30 mouse cellular contexts compared by ENCODE assay signal in genomic region chr17:50068681-50069138, GRCm38 (mm10).
DNase-seq lines count a peak whose midpoint lies in the region; ATAC-seq and TF ChIP-seq lines count a peak whose summit lies in the region.
"Had no signal": no experiment of that assay in that cellular context is flagged by ENCODE, and none has a peak within 500 bp of the region (broad histone marks: within the 10 kb centered on the region; RNA-seq: fewer than 3 reads in every experiment).

No protein-coding gene starts in this region.

- no peaks in the 10 kb centered on the region for H3K9me3 ChIP-seq in MEL (replicated peaks; ENCODE audit: insufficient read depth, low read length)
- H3K9me3 ChIP-seq in liver, embryonic 13.5 days (replicated peaks): no peaks in the 10 kb centered on the region
- H3K9me3 ChIP-seq: embryonic facial prominence, embryonic 13.5 days; forebrain, embryonic 12.5 days; heart, embryonic 10.5 days; hindbrain, embryonic 13.5 days; neural tube, embryonic 12.5 days had no signal

- H3K9ac ChIP-seq in MEL (ENCODE audit: control insufficient read depth, low read depth, low read length, poor library complexity, severe bottlenecking): peak overlapping the region; percentile 64
- peak overlapping the region; percentile 3; the same call in 1 of the 2 replicates for H3K9ac ChIP-seq in liver, embryonic 13.5 days
- H3K9ac ChIP-seq: embryonic facial prominence, embryonic 13.5 days; forebrain, embryonic 12.5 days; forebrain, postnatal 0 days; hindbrain, embryonic 13.5 days; lung, embryonic 14.5 days; neural tube, embryonic 12.5 days had no signal

- TF ChIP-seq RAD21 in MEL (IDR thresholded peaks at IDR 0.05; ENCODE audit: low read depth, low read length): no peak

- peaks cover 11 to 43% of the 10 kb centered on the region in 2 experiments for H3K4me1 ChIP-seq in MEL (ENCODE audit: control insufficient read depth in 1 of 2, insufficient read depth in 2 of 2, low read length in 2 of 2)
- peaks cover 52% of the 10 kb centered on the region for H3K4me1 ChIP-seq in liver, embryonic 13.5 days (replicated peaks)
- H3K4me1 ChIP-seq: forebrain, embryonic 12.5 days; neural tube, embryonic 12.5 days had no signal

- no peak overlapping the region for H3K4me2 ChIP-seq in liver, embryonic 13.5 days
- H3K4me2 ChIP-seq: embryonic facial prominence, embryonic 13.5 days; forebrain, embryonic 12.5 days; hindbrain, embryonic 13.5 days; lung, embryonic 14.5 days; midbrain, embryonic 11.5 days; neural tube, embryonic 12.5 days had no signal

- TF ChIP-seq EP300 in MEL (IDR thresholded peaks at IDR 0.05; ENCODE audit: low read depth in 1 of 2, low read length in 2 of 2): peak in 1 of 2 experiments; percentile 75

- no peaks in the 10 kb centered on the region for H3K79me2 ChIP-seq in MEL (ENCODE audit: control insufficient read depth, insufficient read depth, low read length, poor library complexity)

- no peak for TF ChIP-seq CTCF in MEL (IDR thresholded peaks at IDR 0.05 in 2 of 3, conservative IDR thresholded peaks at IDR 0.05 in 1 of 3; ENCODE audit: control insufficient read depth in 1 of 3, insufficient read depth in 1 of 3, low read depth in 2 of 3, low read length in 3 of 3, poor library complexity in 1 of 3, severe bottlenecking in 1 of 3)

- TF ChIP-seq POLR2A in MEL (IDR thresholded peaks at IDR 0.05; ENCODE audit: control insufficient read depth in 1 of 2, insufficient read depth in 1 of 2, low read depth in 1 of 2, low read length in 2 of 2, poor library complexity in 1 of 2): peak in 1 of 2 experiments; percentile 35; a peak in 2 of 4 replicates

- peak; percentile 78 for DNase-seq in MEL (ENCODE audit: low read depth, low spot score)
- peak; percentile 4 for DNase-seq in c-Kit-positive CD71-positive TER-119-negative erythroid progenitor cells, embryonic 14.5 days (ENCODE audit: low read depth)
- DNase-seq in liver, embryonic 13.5 days: no peak
- DNase-seq in heart, postnatal 25 days (ENCODE audit: low spot score): no peak
- no peak for DNase-seq in left cerebral cortex, adult 11 months (ENCODE audit: low spot score)
- DNase-seq in left cerebral cortex, postnatal 36 days (ENCODE audit: low spot score in 2 of 2): no peak
- DNase-seq: adrenal gland, postnatal 10 days; cerebellum, adult 18-20 months; cerebellum, postnatal 10 days; forebrain, postnatal 0 days; gastrocnemius, postnatal 14 days; heart, adult 11 months; heart, postnatal 4 days; kidney, adult 9 months; kidney, postnatal 14 days; left cerebral cortex, postnatal 4 days; lung, embryonic 14.5 days; lung, postnatal 14 days; thymus, postnatal 4 days had no signal

- H3K4me3 ChIP-seq in MEL (ENCODE audit: control insufficient read depth in 1 of 2, insufficient read depth in 1 of 2, low read depth in 2 of 2, low read length in 2 of 2): peak overlapping the region; percentile 40 to 45
- no peak overlapping the region for H3K4me3 ChIP-seq in liver, embryonic 13.5 days (replicated peaks)
- H3K4me3 ChIP-seq: embryonic facial prominence, embryonic 13.5 days; forebrain, embryonic 12.5 days; heart, embryonic 10.5 days; hindbrain, embryonic 13.5 days; left cerebral cortex, adult 2 months; myocyte; neural tube, embryonic 12.5 days had no signal

- ATAC-seq in liver, embryonic 13.5 days (ENCODE audit: low read depth): no peak
- ATAC-seq in megakaryocyte-erythroid progenitor cell, adult 5-6 weeks (replicated peaks; ENCODE audit: low FRiP score, low TSS enrichment, poor library complexity, severe bottlenecking): 0 out of 2 replicates have a peak, but pooled peaks have one; percentile 7
- ATAC-seq: CD4-positive, CD25-positive, alpha-beta regulatory T cell, adult 4 months; forebrain, postnatal 0 days; intestine, postnatal 0 days had no signal

- intact Hi-C loops in heart, postnatal 25 days (cut with DNase I): no loop called here
- intact Hi-C loops in left cerebral cortex, postnatal 36 days (cut with DNase I): no loop called here

- 67% methylated on average over 10 of the region's 10 CpGs for WGBS in liver, embryonic 13.5 days (ENCODE audit: insufficient replicate concordance)

- H3K36me3 ChIP-seq in MEL (ENCODE audit: control insufficient read depth in 1 of 2, insufficient read depth in 2 of 2, low read length in 2 of 2): peaks cover 0 to 48% of the 10 kb centered on the region in 2 experiments; a peak in 3 of 4 replicates
- H3K36me3 ChIP-seq in liver, embryonic 13.5 days: no peaks in the 10 kb centered on the region
- H3K36me3 ChIP-seq: embryonic facial prominence, embryonic 13.5 days; forebrain, embryonic 12.5 days; heart, embryonic 10.5 days; hindbrain, embryonic 13.5 days; neural tube, embryonic 12.5 days had no signal

- peak overlapping the region; percentile 99 for H3K27ac ChIP-seq in MEL (ENCODE audit: control insufficient read depth, low read depth, low read length)
- H3K27ac ChIP-seq in liver, embryonic 13.5 days: peak overlapping the region; percentile 92; the same call in 1 of the 2 replicates
- H3K27ac ChIP-seq: embryonic facial prominence, embryonic 13.5 days; forebrain, embryonic 12.5 days; heart, embryonic 10.5 days; hindbrain, embryonic 13.5 days; neural tube, embryonic 12.5 days had no signal

- no peaks in the 10 kb centered on the region for H3K27me3 ChIP-seq in MEL (ENCODE audit: control insufficient read depth in 1 of 2, insufficient read depth in 2 of 2, low read length in 2 of 2)
- H3K27me3 ChIP-seq in liver, embryonic 13.5 days: no peaks in the 10 kb centered on the region
- H3K27me3 ChIP-seq: embryonic facial prominence, embryonic 13.5 days; forebrain, embryonic 12.5 days; hindbrain, embryonic 13.5 days; neural tube, embryonic 12.5 days had no signal

TF ChIP-seq in MEL, 35 proteins besides CTCF, POLR2A, EP300 and RAD21:
- TF ChIP-seq MAFK (IDR thresholded peaks at IDR 0.05; ENCODE audit: borderline replicate concordance, low read depth, low read length) (no peak), UBTF (IDR thresholded peaks at IDR 0.05; ENCODE audit: borderline replicate concordance, insufficient read depth, low read depth, low read length) (0 out of 2 replicates have a peak, but pooled peaks have one; percentile 72), SIN3A (IDR thresholded peaks at IDR 0.05; ENCODE audit: low read length) (peak; percentile 84), GABPA (IDR thresholded peaks at IDR 0.05; ENCODE audit: low read depth, low read length) (no peak), TAL1 (IDR thresholded peaks at IDR 0.05; ENCODE audit: low read length) (peak; percentile 55), POLR2AphosphoS5 (IDR thresholded peaks at IDR 0.05; ENCODE audit: borderline replicate concordance, low read depth, low read length) (no peak), MYC (IDR thresholded peaks at IDR 0.05; ENCODE audit: low read depth, low read length) (0 out of 2 replicates have a peak, but pooled peaks have one; percentile 42), ETS1 (IDR thresholded peaks at IDR 0.05; ENCODE audit: low read depth, low read length) (peak; percentile 92), TCF12 (IDR thresholded peaks at IDR 0.05; ENCODE audit: low read depth, low read length) (peak; percentile 67; the same call in 1 of the 2 replicates), MYB (IDR thresholded peaks at IDR 0.05; ENCODE audit: low read depth, low read length) (no peak), POLR2AphosphoS2 (IDR thresholded peaks at IDR 0.05; ENCODE audit: low read length) (no peak), MXI1 (IDR thresholded peaks at IDR 0.05; ENCODE audit: low read depth, low read length) (0 out of 2 replicates have a peak, but pooled peaks have one; percentile 16), MEF2A (IDR thresholded peaks at IDR 0.05; ENCODE audit: extremely low read depth, insufficient replicate concordance, low read depth, low read length, poor library complexity, severe bottlenecking) (peak; percentile 92), ZC3H11A (IDR thresholded peaks at IDR 0.05; ENCODE audit: low read depth, low read length) (no peak), NRF1 (IDR thresholded peaks at IDR 0.05; ENCODE audit: insufficient read depth, low read depth, low read length, poor library complexity, severe bottlenecking) (no peak), KAT2A (conservative IDR thresholded peaks at IDR 0.05; ENCODE audit: low read depth, low read length) (no peak), TBP (IDR thresholded peaks at IDR 0.05; ENCODE audit: low read depth, low read length) (peak; percentile 86), BHLHE40 (IDR thresholded peaks at IDR 0.05; ENCODE audit: borderline replicate concordance, low read depth, low read length) (peak; percentile 44; the same call in 1 of the 2 replicates), GATA1 (IDR thresholded peaks at IDR 0.05; ENCODE audit: low read depth, low read length) (peak; percentile 58; the same call in 1 of the 2 replicates), CHD1 (IDR thresholded peaks at IDR 0.05; ENCODE audit: low read depth, low read length) (peak; percentile 79; the same call in 1 of the 2 replicates), ELF1 (IDR thresholded peaks at IDR 0.05; ENCODE audit: low read depth, low read length) (no peak), USF2 (IDR thresholded peaks at IDR 0.05; ENCODE audit: borderline replicate concordance in 1 of 2, insufficient read depth in 1 of 2, low read depth in 1 of 2, low read length in 2 of 2) (no peak), HCFC1 (IDR thresholded peaks at IDR 0.05; ENCODE audit: low read depth, low read length) (0 out of 2 replicates have a peak, but pooled peaks have one; percentile 8), E2F4 (IDR thresholded peaks at IDR 0.05; ENCODE audit: borderline replicate concordance, low read depth, low read length) (no peak)

Comparison
In these comparisons a context has a peak if more than half of its experiments do, and no peak if none do; other contexts are left out.
1. DNase-seq: peak in MEL (single experiment) and c-Kit-positive CD71-positive TER-119-negative erythroid progenitor cells, embryonic 14.5 days (single experiment); none in liver, embryonic 13.5 days (single experiment), heart, postnatal 25 days (single experiment), left cerebral cortex, adult 11 months (single experiment) and left cerebral cortex, postnatal 36 days (0 of 2).